ENCODE assay signal across 12 mouse cellular contexts in genomic region chr13:37866846-37867245, GRCm38 (mm10).
DNase-seq lines count a peak whose midpoint lies in the region; ATAC-seq lines count a peak whose summit lies in the region.
"Had no signal": no experiment of that assay in that cellular context is flagged by ENCODE, and none has a peak within 500 bp of the region (broad histone marks: within the 10 kb centered on the region; RNA-seq: fewer than 3 reads in every experiment).

No protein-coding gene starts in this region.

- peaks cover 4% of the 10 kb centered on the region for H3K36me3 ChIP-seq in heart, embryonic 12.5 days
- no peaks in the 10 kb centered on the region for H3K36me3 ChIP-seq in lung, embryonic 15.5 days
- no peaks in the 10 kb centered on the region for H3K36me3 ChIP-seq in embryonic facial prominence, embryonic 15.5 days
- 0 out of 2 replicates have a peak, but pooled peaks cover 4% of the 10 kb centered on the region for H3K36me3 ChIP-seq in liver, embryonic 15.5 days (replicated peaks)
- H3K36me3 ChIP-seq: limb, embryonic 12.5 days had no signal

- DNase-seq in heart, postnatal 4 days = no peak
- DNase-seq in lung, postnatal 14 days = no peak
- DNase-seq in ovary, postnatal 36 days (ENCODE audit: low spot score) = no peak
- DNase-seq in layer of hippocampus, postnatal 25 days (ENCODE audit: extremely low spot score in 1 of 2, low spot score in 1 of 2) = no peak
- DNase-seq: thymus, postnatal 14 days had no signal

- 38% methylated on average over 3 of the region's 3 CpGs for WGBS in heart, embryonic 12.5 days
- 19% methylated on average over 3 of the region's 3 CpGs for WGBS in lung, embryonic 15.5 days
- 47% methylated on average over 3 of the region's 3 CpGs for WGBS in embryonic facial prominence, embryonic 15.5 days
- WGBS in liver, embryonic 15.5 days (ENCODE audit: insufficient replicate concordance) = 48% methylated on average over 3 of the region's 3 CpGs

- no peaks in the 10 kb centered on the region for H3K27me3 ChIP-seq in heart, embryonic 12.5 days (replicated peaks)
- no peaks in the 10 kb centered on the region for H3K27me3 ChIP-seq in lung, embryonic 15.5 days
- no peaks in the 10 kb centered on the region for H3K27me3 ChIP-seq in embryonic facial prominence, embryonic 15.5 days
- H3K27me3 ChIP-seq in liver, embryonic 15.5 days = no peaks in the 10 kb centered on the region
- H3K27me3 ChIP-seq: embryonic facial prominence, embryonic 13.5 days; limb, embryonic 12.5 days had no signal

- peaks cover 60% of the 10 kb centered on the region for H3K4me1 ChIP-seq in heart, embryonic 12.5 days (replicated peaks)
- peaks cover 59% of the 10 kb centered on the region for H3K4me1 ChIP-seq in lung, embryonic 15.5 days
- H3K4me1 ChIP-seq in embryonic facial prominence, embryonic 15.5 days = peaks cover 40% of the 10 kb centered on the region
- peaks cover 94% of the 10 kb centered on the region for H3K4me1 ChIP-seq in liver, embryonic 15.5 days (replicated peaks)

- ATAC-seq in heart, embryonic 12.5 days (ENCODE audit: insufficient number of reproducible peaks, low FRiP score) = no peak
- peak; percentile 56; the same call in 1 of the 2 replicates for ATAC-seq in lung, embryonic 15.5 days (ENCODE audit: borderline replicate concordance, extremely low read depth, low FRiP score, low TSS enrichment)
- no peak for ATAC-seq in embryonic facial prominence, embryonic 15.5 days (ENCODE audit: insufficient number of reproducible peaks, low FRiP score, low TSS enrichment, low read depth)
- no peak for ATAC-seq in liver, embryonic 15.5 days (ENCODE audit: insufficient read depth)
- ATAC-seq: activated CD4-positive, CD25-positive, alpha-beta regulatory T cell, adult 4 months had no signal

- H3K4me3 ChIP-seq in heart, embryonic 12.5 days = no peak overlapping the region
- no peak overlapping the region for H3K4me3 ChIP-seq in lung, embryonic 15.5 days
- H3K4me3 ChIP-seq in embryonic facial prominence, embryonic 15.5 days (replicated peaks) = no peak overlapping the region
- no peak overlapping the region for H3K4me3 ChIP-seq in liver, embryonic 15.5 days (replicated peaks)
- H3K4me3 ChIP-seq: embryonic facial prominence, embryonic 13.5 days; limb, embryonic 12.5 days had no signal

- H3K27ac ChIP-seq in heart, embryonic 12.5 days (ENCODE audit: poor library complexity, severe bottlenecking) = peak overlapping the region; percentile 57; the same call in 1 of the 2 replicates
- peak overlapping the region; percentile 77 for H3K27ac ChIP-seq in lung, embryonic 15.5 days
- peak overlapping the region; percentile 39; the same call in 1 of the 2 replicates for H3K27ac ChIP-seq in embryonic facial prominence, embryonic 15.5 days (replicated peaks)
- H3K27ac ChIP-seq in liver, embryonic 15.5 days (replicated peaks) = peak overlapping the region; percentile 56
- H3K27ac ChIP-seq: embryonic facial prominence, embryonic 13.5 days; limb, embryonic 12.5 days had no signal

- H3K4me2 ChIP-seq in heart, embryonic 12.5 days = no peak overlapping the region
- no peak overlapping the region for H3K4me2 ChIP-seq in lung, embryonic 15.5 days
- no peak overlapping the region for H3K4me2 ChIP-seq in embryonic facial prominence, embryonic 15.5 days (replicated peaks)
- H3K4me2 ChIP-seq in liver, embryonic 15.5 days = no peak overlapping the region
- H3K4me2 ChIP-seq: embryonic facial prominence, embryonic 13.5 days; limb, embryonic 12.5 days had no signal

- no peak overlapping the region for H3K9ac ChIP-seq in heart, embryonic 12.5 days
- no peak overlapping the region for H3K9ac ChIP-seq in lung, embryonic 15.5 days
- no peak overlapping the region for H3K9ac ChIP-seq in embryonic facial prominence, embryonic 15.5 days
- no peak overlapping the region for H3K9ac ChIP-seq in liver, embryonic 15.5 days
- H3K9ac ChIP-seq: embryonic facial prominence, embryonic 13.5 days; limb, embryonic 12.5 days had no signal

- no peaks in the 10 kb centered on the region for H3K9me3 ChIP-seq in heart, embryonic 12.5 days (replicated peaks)
- no peaks in the 10 kb centered on the region for H3K9me3 ChIP-seq in lung, embryonic 15.5 days
- no peaks in the 10 kb centered on the region for H3K9me3 ChIP-seq in embryonic facial prominence, embryonic 15.5 days (replicated peaks)
- H3K9me3 ChIP-seq in liver, embryonic 15.5 days (replicated peaks) = no peaks in the 10 kb centered on the region
- H3K9me3 ChIP-seq: embryonic facial prominence, embryonic 13.5 days; limb, embryonic 12.5 days had no signal
